Mouse (Mus musculus) intestine, embryonic 16.5 days (tissue): ENCODE results near the gene Grin2c. TPM values are rescaled to one million over a fixed set of nuclear protein-coding genes. Genes with fewer than 3 reads are reported as not detected.
A peak's percentile ranks its signal among the peaks of the same experiment; 100 is the strongest.

ENCODE experiments used
- ATAC-seq: fragments of 200-750 bp; cut with Nextera tagmentation; 2 replicates; pipeline ENCODE4 v1.8.0; 2017; ENCODE audit warnings: moderate TSS enrichment, moderate library complexity
- H3K27ac ChIP-seq: fragments of 300-500 bp; sonication (generic); 2 replicates; pipeline ENCODE4 v1.5.1; 2014; ENCODE audit warnings: mild to moderate bottlenecking, low read length
- H3K27me3 ChIP-seq: fragments of 300-500 bp; sonication (generic); replicated peaks from 2 replicates; pipeline ENCODE4 v1.6.1; 2014; ENCODE audit warnings: low read length, control low read depth, mixed read lengths; ENCODE audit not compliant: control insufficient read depth, insufficient read depth
- H3K36me3 ChIP-seq: fragments of 300-500 bp; sonication (generic); 2 replicates; pipeline ENCODE4 v1.6.1; 2014; ENCODE audit warnings: low read length, control low read depth; ENCODE audit not compliant: control insufficient read depth, insufficient read depth
- H3K4me1 ChIP-seq: fragments of 300-500 bp; sonication (generic); 2 replicates; pipeline ENCODE4 v1.6.1; 2014; ENCODE audit warnings: low read length, control low read depth, mixed read lengths; ENCODE audit not compliant: control insufficient read depth, insufficient read depth
- H3K4me2 ChIP-seq: fragments of 300-500 bp; sonication (generic); 2 replicates; pipeline ENCODE4 v1.6.1; 2014; ENCODE audit warnings: low read depth, low read length, control low read depth
- H3K4me3 ChIP-seq: fragments of 300-500 bp; sonication (generic); 2 replicates; pipeline ENCODE4 v1.5.1; 2014; ENCODE audit warnings: mild to moderate bottlenecking, low read length
- H3K9ac ChIP-seq: fragments of 300-500 bp; sonication (generic); 2 replicates; pipeline ENCODE4 v1.6.1; 2014; ENCODE audit warnings: low read depth, low read length
- H3K9me3 ChIP-seq: fragments of 300-500 bp; sonication (generic); 2 replicates; pipeline ENCODE4 v1.6.1; 2016; ENCODE audit warnings: low read length, control low read depth; ENCODE audit not compliant: control insufficient read depth
- WGBS: fragments of 180-500 bp; shearing (Covaris S2); extraction: QIAGEN DNeasy Blood & Tissue Kit; methylation state at CpG from one replicate; pipeline ENCODE4 v1.1.7; 2014; 5-methylcytosine and 5-hydroxymethylcytosine counted together
- polyA plus RNA-seq: library from polyadenylated mRNA; unstranded; fragments of >200 nt; fragmentation: Nextera tagmentation; extraction: Ambion mirVana; gene quantifications from 2 replicates; pipeline ENCODE4 v1.2.1, GENCODE M21; 2015

Gene Grin2c
- polyA plus RNA-seq, 1 experiment from 2014 or later = 0.06 TPM

- H3K36me3 ChIP-seq = no peaks in the 10 kb centered on the region
- no peaks in the 10 kb centered on the region for H3K27me3 ChIP-seq
- peak within 1 kb of the TSS; percentile 80 for H3K4me2 ChIP-seq
- H3K9me3 ChIP-seq = no peaks in the 10 kb centered on the region
- H3K4me1 ChIP-seq = peaks cover 17% of the 10 kb centered on the region
- WGBS = 0% methylated on average over 42 of the region's 42 CpGs
- peak within 1 kb of the TSS; percentile 88 for H3K9ac ChIP-seq
- peak within 1 kb of the TSS; percentile 86 for H3K27ac ChIP-seq
- peak; percentile 97 for ATAC-seq
- peak within 1 kb of the TSS; percentile 71 for H3K4me3 ChIP-seq
Measured at GRCm38 (mm10) chr11:115276780-115277603, 9.9 kb upstream of the Grin2c start, which contains the start of gene Fdxr. Fdxr (minus strand) TSS chr11:115277050.

- H3K4me3 ChIP-seq = peak overlapping the region; percentile 71
- H3K9ac ChIP-seq = peak overlapping the region; percentile 88
- peaks cover 17% of the 10 kb centered on the region for H3K4me1 ChIP-seq
- H3K27ac ChIP-seq = no peak overlapping the region
- no peaks in the 10 kb centered on the region for H3K27me3 ChIP-seq
- H3K4me2 ChIP-seq = peak overlapping the region; percentile 78
- no peaks in the 10 kb centered on the region for H3K9me3 ChIP-seq
- no peak for ATAC-seq
- no peaks in the 10 kb centered on the region for H3K36me3 ChIP-seq
- WGBS = 56% methylated on average over 3 of the region's 3 CpGs
Measured at GRCm38 (mm10) chr11:115275954-115276353, 8.9 kb upstream of the Grin2c start.

GRCm38 (mm10) chr11:115275509-115275908, 8.5 kb upstream of the Grin2c start:
- Histone ChIP-seq H3K27me3 (no peaks in the 10 kb centered on the region), H3K36me3 (no peaks in the 10 kb centered on the region), H3K9me3 (no peaks in the 10 kb centered on the region), H3K9ac (no peak overlapping the region), H3K4me2 (peak overlapping the region; percentile 78; the same call in 1 of the 2 replicates), H3K4me3 (no peak overlapping the region), H3K4me1 (peaks cover 17% of the 10 kb centered on the region), H3K27ac (no peak overlapping the region)
- no peak for ATAC-seq
- 60% methylated on average over 6 of the region's 6 CpGs for WGBS

GRCm38 (mm10) chr11:115274771-115275170, 7.7 kb upstream of the Grin2c start:
- no peaks in the 10 kb centered on the region for H3K9me3 ChIP-seq
- 78% methylated on average over 6 of the region's 6 CpGs for WGBS
- H3K27me3 ChIP-seq = no peaks in the 10 kb centered on the region
- H3K36me3 ChIP-seq = no peaks in the 10 kb centered on the region
- H3K27ac ChIP-seq = no peak overlapping the region
- no peak for ATAC-seq
- peaks cover 20% of the 10 kb centered on the region for H3K4me1 ChIP-seq
- H3K4me3 ChIP-seq = no peak overlapping the region
- no peak overlapping the region for H3K4me2 ChIP-seq
- no peak overlapping the region for H3K9ac ChIP-seq

GRCm38 (mm10) chr11:115274178-115274577, 7.1 kb upstream of the Grin2c start:
- H3K9ac ChIP-seq = no peak overlapping the region
- H3K4me2 ChIP-seq = no peak overlapping the region
- peaks cover 20% of the 10 kb centered on the region for H3K4me1 ChIP-seq
- no peak overlapping the region for H3K27ac ChIP-seq
- peaks cover 3% of the 10 kb centered on the region; the same call in 1 of the 2 replicates for H3K27me3 ChIP-seq
- peaks cover under 1% of the 10 kb centered on the region; the same call in 1 of the 2 replicates for H3K36me3 ChIP-seq
- ATAC-seq = no peak
- H3K4me3 ChIP-seq = no peak overlapping the region
- H3K9me3 ChIP-seq = no peaks in the 10 kb centered on the region
- WGBS = 78% methylated on average over 7 of the region's 7 CpGs

GRCm38 (mm10) chr11:115273735-115274134, 6.7 kb upstream of the Grin2c start:
- Histone ChIP-seq H3K4me1 (peaks cover 20% of the 10 kb centered on the region), H3K4me3 (no peak overlapping the region), H3K27me3 (peaks cover 3% of the 10 kb centered on the region; the same call in 1 of the 2 replicates), H3K9me3 (no peaks in the 10 kb centered on the region), H3K9ac (no peak overlapping the region), H3K36me3 (peaks cover 2% of the 10 kb centered on the region; the same call in 1 of the 2 replicates), H3K27ac (no peak overlapping the region), H3K4me2 (no peak overlapping the region)
- ATAC-seq = no peak
- 62% methylated on average over 7 of the region's 7 CpGs for WGBS

- H3K27ac ChIP-seq = no peak overlapping the region
- H3K4me1 ChIP-seq = peaks cover 17% of the 10 kb centered on the region
- WGBS = 77% methylated on average over 10 of the region's 10 CpGs
- H3K27me3 ChIP-seq = peaks cover 4% of the 10 kb centered on the region
- no peaks in the 10 kb centered on the region for H3K9me3 ChIP-seq
- no peak overlapping the region for H3K4me3 ChIP-seq
- no peak for ATAC-seq
- H3K4me2 ChIP-seq = no peak overlapping the region
- peaks cover 2% of the 10 kb centered on the region; the same call in 1 of the 2 replicates for H3K36me3 ChIP-seq
- 0 out of 2 replicates have a peak overlapping the region, but pooled peaks have one; percentile 9 for H3K9ac ChIP-seq
Measured at GRCm38 (mm10) chr11:115272894-115273498, 6.0 kb upstream of the Grin2c start.

GRCm38 (mm10) chr11:115271481-115271880, 4.4 kb upstream of the Grin2c start:
- H3K4me3 ChIP-seq = no peak overlapping the region
- no peak overlapping the region for H3K4me2 ChIP-seq
- H3K4me1 ChIP-seq = peaks cover 21% of the 10 kb centered on the region
- no peaks in the 10 kb centered on the region for H3K9me3 ChIP-seq
- WGBS = 77% methylated on average over 10 of the region's 10 CpGs
- no peak for ATAC-seq
- H3K27ac ChIP-seq = no peak overlapping the region
- peaks cover 2% of the 10 kb centered on the region; the same call in 1 of the 2 replicates for H3K36me3 ChIP-seq
- H3K9ac ChIP-seq = no peak overlapping the region; the same call in 1 of the 2 replicates
- peaks cover 18% of the 10 kb centered on the region for H3K27me3 ChIP-seq

- H3K36me3 ChIP-seq = peaks cover 2% of the 10 kb centered on the region; the same call in 1 of the 2 replicates
- no peak overlapping the region for H3K4me3 ChIP-seq
- WGBS = 84% methylated on average over 9 of the region's 9 CpGs
- H3K4me2 ChIP-seq = no peak overlapping the region
- ATAC-seq = no peak
- H3K4me1 ChIP-seq = peaks cover 21% of the 10 kb centered on the region
- no peak overlapping the region for H3K27ac ChIP-seq
- no peak overlapping the region; the same call in 1 of the 2 replicates for H3K9ac ChIP-seq
- no peaks in the 10 kb centered on the region for H3K9me3 ChIP-seq
- H3K27me3 ChIP-seq = peaks cover 22% of the 10 kb centered on the region
Measured at GRCm38 (mm10) chr11:115271052-115271451, 4.0 kb upstream of the Grin2c start.
